ENCODE assay signal across 8 mouse cellular contexts in genomic region chr11:109721781-109722446, GRCm38 (mm10). TPM values are rescaled to one million over a fixed set of nuclear protein-coding genes. Genes with fewer than 3 reads are reported as not detected.
A peak's percentile ranks its signal among the peaks of the same experiment; 100 is the strongest.
DNase-seq lines count a peak whose midpoint lies in the region; ATAC-seq and TF ChIP-seq lines count a peak whose summit lies in the region.

TSS of gene Fam20a (minus strand) at chr11:109722279.

- H3K9me3 ChIP-seq in hindbrain, embryonic 14.5 days (ENCODE audit: control insufficient read depth, low read length), result no peaks in the 10 kb centered on the region
- no peaks in the 10 kb centered on the region for H3K9me3 ChIP-seq in lung, postnatal 0 days (ENCODE audit: low read length)

- peaks cover 14% of the 10 kb centered on the region; the same call in 1 of the 2 replicates for H3K4me1 ChIP-seq in hindbrain, embryonic 14.5 days (replicated peaks; ENCODE audit: control insufficient read depth, insufficient read depth, low read length)
- H3K4me1 ChIP-seq in lung, postnatal 0 days (ENCODE audit: insufficient read depth, low read depth, low read length), result peaks cover 7% of the 10 kb centered on the region; the same call in 1 of the 2 replicates

- peak within 1 kb of the TSS; percentile 48 for H3K9ac ChIP-seq in hindbrain, embryonic 14.5 days
- H3K9ac ChIP-seq in lung, postnatal 0 days (replicated peaks; ENCODE audit: low read depth), result peak within 1 kb of the TSS; percentile 55

- peak within 1 kb of the TSS; percentile 93 for H3K4me2 ChIP-seq in hindbrain, embryonic 14.5 days (replicated peaks)
- peak within 1 kb of the TSS; percentile 78 for H3K4me2 ChIP-seq in lung, postnatal 0 days (replicated peaks; ENCODE audit: low read depth, low read length)

- 1% methylated on average over 31 of the region's 31 CpGs for WGBS in hindbrain, embryonic 14.5 days
- WGBS in lung, postnatal 0 days, result under 1% methylated on average over 25 of the region's 31 CpGs

- TF ChIP-seq CTCF in lung, postnatal 0 days (IDR thresholded peaks at IDR 0.05), result peak; percentile 44

- no peak for TF ChIP-seq EP300 in lung, postnatal 0 days (IDR thresholded peaks at IDR 0.05)

- DNase-seq in adipocyte (ENCODE audit: low spot score), result peak; percentile 55
- peak; percentile 87 to 89 for DNase-seq in cerebellum, postnatal 10 days
- DNase-seq in frontal cortex, postnatal 36 days (ENCODE audit: low spot score in 2 of 2), result peak; percentile 81
- no peak for DNase-seq in hindbrain, embryonic 14.5 days (ENCODE audit: low spot score)
- DNase-seq in layer of hippocampus, postnatal 25 days (ENCODE audit: extremely low spot score in 1 of 2, low spot score in 1 of 2), result peak; percentile 67 to 68
- DNase-seq in lung, postnatal 0 days (ENCODE audit: low spot score), result peak; percentile 55
- DNase-seq in ovary, postnatal 14 days (ENCODE audit: low spot score), result peak; percentile 66
- no peak for DNase-seq in spleen, adult 12 weeks (ENCODE audit: low spot score)

- no peaks in the 10 kb centered on the region for H3K36me3 ChIP-seq in hindbrain, embryonic 14.5 days (replicated peaks; ENCODE audit: control insufficient read depth, insufficient read depth)
- H3K36me3 ChIP-seq in lung, postnatal 0 days (ENCODE audit: insufficient read depth, low read length), result no peaks in the 10 kb centered on the region

- H3K27me3 ChIP-seq in hindbrain, embryonic 14.5 days (ENCODE audit: control insufficient read depth, insufficient read depth, low read length), result peaks cover 5% of the 10 kb centered on the region; the same call in 1 of the 2 replicates
- H3K27me3 ChIP-seq in lung, postnatal 0 days (replicated peaks; ENCODE audit: insufficient read depth, low read length), result no peaks in the 10 kb centered on the region

- H3K27ac ChIP-seq in hindbrain, embryonic 14.5 days, result 0 out of 2 replicates have a peak within 1 kb of the TSS, but pooled peaks have one; percentile 26
- peak within 1 kb of the TSS; percentile 83 for H3K27ac ChIP-seq in lung, postnatal 0 days (ENCODE audit: low read length)

- H3K4me3 ChIP-seq in hindbrain, embryonic 14.5 days (replicated peaks; ENCODE audit: low read length), result peak within 1 kb of the TSS; percentile 36
- H3K4me3 ChIP-seq in lung, postnatal 0 days (ENCODE audit: low read depth, low read length), result peak within 1 kb of the TSS; percentile 43

- ATAC-seq in hindbrain, embryonic 14.5 days (ENCODE audit: low FRiP score), result peak; percentile 61; the same call in 1 of the 2 replicates
- peak; percentile 27 for ATAC-seq in lung, postnatal 0 days

RNA-seq across cellular contexts. Expression of gene Fam20a, which starts in this region (rescaled TPM):
- polyA plus RNA-seq in hindbrain, embryonic 14.5 days (2014; fragmentation: Nextera tagmentation; extraction: Ambion mirVana), result 4.9 and 5.0 TPM in 2 replicates
- 10 to 100 TPM; 14.3 to 15.0 TPM for total RNA-seq in layer of hippocampus, postnatal 25 days (2021)
- polyA plus RNA-seq in lung, postnatal 0 days (2015; fragmentation: Nextera tagmentation; extraction: Ambion mirVana), result 8.4 and 12.5 TPM in 2 replicates

Comparison
In these comparisons a context has a peak if more than half of its experiments do, and no peak if none do; other contexts are left out.
1. DNase-seq: peak in adipocyte (single experiment), cerebellum, postnatal 10 days (2 of 2), frontal cortex, postnatal 36 days (2 of 2), layer of hippocampus, postnatal 25 days (2 of 2), lung, postnatal 0 days (single experiment) and ovary, postnatal 14 days (single experiment); none in hindbrain, embryonic 14.5 days (single experiment) and spleen, adult 12 weeks (single experiment).